Mouse (Mus musculus) lung, postnatal 4 days (tissue): ENCODE measurements around the gene Kcnt2.

Experiments used
- DNase-seq, 2 experiments: peaks; one replicate each; pipeline ENCODE4 v3.0.0; 2021

Kcnt2 gene

DNA sequence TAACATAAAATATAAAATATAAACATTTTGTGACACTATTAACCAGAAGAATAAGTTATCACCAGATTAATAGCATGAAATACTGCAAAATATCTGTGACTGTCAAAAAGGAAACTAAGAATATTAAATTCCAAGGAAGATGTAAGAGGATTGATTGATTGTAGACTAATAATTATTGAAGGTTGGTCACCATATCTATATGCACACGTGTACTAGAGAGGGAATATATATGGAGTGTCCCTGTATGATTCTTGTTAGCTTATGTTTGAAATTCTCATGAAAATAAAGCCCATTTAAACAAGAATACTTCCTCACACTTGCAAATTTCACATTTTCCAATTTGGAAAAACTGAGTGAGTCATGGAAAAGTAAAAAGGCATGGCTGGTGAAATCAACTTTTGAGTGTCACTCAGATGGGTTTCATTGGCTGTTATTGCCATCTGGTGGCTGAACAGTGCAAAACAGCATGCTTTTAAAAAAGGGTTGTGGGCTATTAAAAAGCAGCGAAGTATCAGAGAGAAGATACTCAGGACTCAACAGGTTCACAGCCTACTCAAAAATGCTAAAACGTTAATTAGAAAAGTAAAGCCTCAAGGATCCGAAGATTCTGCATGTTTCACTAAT lies 285.4 kb downstream of the Kcnt2 start:
- DNase-seq, result peak in 1 of 2 experiments; percentile 9

DNA sequence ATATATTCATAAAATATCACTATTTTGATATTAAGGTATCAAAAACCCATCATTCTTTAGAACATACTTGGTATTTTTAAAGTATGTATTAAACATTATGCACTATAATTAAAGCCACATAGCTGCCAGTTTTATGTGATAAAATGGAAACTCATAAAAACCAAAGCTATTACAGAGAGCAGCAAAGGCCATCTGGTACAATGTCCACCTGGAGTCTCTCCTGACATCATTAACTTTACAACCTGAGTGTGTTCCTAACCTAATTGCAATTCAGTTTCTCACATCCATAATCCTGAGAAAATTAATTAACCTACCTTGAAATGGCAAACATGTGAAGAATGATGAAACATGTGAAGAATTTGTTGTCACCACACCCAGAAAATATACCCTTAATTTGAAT lies 288.9 kb downstream of the Kcnt2 start:
- DNase-seq, result no peak

DNA sequence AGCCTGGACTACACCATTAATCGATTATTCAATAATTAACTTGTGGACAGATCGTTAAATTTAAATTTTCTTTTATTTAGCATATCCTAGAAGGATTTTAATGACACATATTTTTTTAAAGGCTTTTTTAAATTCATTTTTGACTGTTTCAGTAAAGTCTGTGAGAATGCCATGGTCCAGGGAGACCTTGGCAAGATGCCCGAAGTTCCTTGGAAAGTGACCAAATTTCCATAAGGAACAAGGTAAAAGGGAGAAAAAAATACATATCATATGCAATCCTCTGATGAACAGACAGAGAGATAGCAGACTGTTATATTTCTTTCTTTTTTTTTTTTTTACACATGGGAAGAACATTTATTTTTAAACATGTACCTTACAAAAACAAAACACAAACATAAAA lies 296.1 kb downstream of the Kcnt2 start:
- DNase-seq, result no peak

DNA sequence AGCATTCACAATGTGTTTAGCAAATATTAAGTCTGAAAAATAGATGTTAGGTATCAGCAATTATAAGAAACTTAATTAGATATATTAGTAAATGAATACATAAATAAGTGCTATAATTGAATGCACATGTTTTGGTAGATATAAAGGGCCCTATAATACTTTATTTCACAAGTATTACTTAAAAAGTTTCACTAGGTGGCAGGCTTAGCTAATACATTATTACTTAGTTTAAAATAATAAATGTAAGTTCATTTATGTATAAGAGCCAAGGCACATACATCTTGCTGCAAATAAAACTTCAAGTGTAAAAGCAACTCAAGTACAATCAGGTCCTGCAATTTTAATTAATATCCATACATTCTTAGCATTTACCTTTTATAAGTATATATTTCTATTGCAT lies 302.8 kb downstream of the Kcnt2 start:
- DNase-seq, result no peak

DNA sequence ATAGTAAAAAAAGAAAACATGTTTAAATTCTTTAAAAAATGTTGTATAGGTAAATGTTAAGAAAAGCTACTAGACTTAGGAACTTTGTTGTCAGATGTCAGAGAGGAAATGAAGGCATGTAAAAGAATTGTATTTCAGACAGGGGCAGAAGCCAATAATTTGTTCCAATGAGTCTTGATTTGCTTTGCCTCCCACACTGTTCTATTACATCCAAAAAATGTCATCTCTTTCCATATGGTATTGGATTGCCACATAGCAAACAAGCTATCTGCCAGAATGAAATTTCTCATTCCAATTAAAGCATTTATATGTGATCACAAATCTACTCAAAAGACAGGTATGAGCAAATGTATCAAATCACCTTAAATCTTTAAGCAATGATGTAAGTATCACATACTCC lies 314.8 kb downstream of the Kcnt2 start:
- DNase-seq, result no peak

DNA sequence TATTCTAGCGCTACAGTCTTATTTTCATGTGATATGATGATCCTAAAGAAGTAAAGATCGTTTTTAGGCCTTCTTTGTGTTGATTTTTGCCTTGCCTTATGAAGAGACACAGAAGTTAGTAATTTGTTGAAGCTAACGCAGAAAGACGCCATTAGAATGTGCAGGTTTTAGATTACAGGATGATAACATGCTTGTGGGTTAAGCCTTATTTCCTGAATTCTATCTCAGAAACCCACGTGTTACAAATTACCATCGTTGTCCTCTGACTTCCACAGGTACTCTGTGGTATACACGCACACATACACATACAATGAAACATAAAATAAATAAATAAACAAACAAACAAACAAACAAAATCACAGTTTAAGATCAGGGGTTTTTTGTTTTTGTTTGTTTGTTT lies 326.2 kb downstream of the Kcnt2 start:
- DNase-seq, result no peak

DNA sequence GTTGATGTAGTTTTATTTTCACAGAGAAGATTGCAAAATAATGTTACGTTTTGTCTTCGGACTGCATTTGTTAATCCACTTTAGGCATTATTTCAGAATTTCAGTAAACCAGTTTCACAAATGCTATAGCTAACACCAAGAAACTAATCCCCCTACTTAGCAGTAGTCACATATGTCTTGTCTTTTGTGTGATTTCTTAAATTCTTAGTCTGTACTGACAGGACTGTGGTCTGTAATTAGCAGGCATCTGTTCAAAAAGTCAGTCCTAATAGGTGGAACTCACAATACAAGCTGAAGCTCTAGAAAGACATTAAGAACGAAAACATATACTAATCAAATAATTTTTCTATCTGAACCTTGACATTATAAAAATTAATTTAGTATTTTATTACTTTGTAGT lies 332.6 kb downstream of the Kcnt2 start:
- no peak for DNase-seq

DNA sequence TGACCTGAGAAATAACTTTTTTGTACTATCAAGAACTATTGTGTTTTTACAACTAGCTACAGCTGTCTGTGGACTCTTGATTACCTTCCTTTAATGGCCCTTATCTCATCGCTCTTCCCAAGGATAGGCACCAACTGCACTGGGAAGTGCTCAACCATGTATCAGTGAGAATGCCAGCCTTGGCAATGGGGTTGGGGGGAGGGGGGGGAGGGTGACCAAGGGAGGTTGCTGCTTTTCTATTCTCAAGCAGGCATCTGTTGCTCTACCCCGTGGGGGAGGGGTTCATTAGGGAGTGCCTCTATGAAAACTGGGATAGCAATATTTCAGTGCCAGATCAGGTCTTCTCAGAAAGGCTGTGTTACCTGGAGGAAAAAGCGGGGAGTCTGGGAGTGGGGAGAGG lies 342.3 kb downstream of the Kcnt2 start:
- DNase-seq, result no peak

DNA sequence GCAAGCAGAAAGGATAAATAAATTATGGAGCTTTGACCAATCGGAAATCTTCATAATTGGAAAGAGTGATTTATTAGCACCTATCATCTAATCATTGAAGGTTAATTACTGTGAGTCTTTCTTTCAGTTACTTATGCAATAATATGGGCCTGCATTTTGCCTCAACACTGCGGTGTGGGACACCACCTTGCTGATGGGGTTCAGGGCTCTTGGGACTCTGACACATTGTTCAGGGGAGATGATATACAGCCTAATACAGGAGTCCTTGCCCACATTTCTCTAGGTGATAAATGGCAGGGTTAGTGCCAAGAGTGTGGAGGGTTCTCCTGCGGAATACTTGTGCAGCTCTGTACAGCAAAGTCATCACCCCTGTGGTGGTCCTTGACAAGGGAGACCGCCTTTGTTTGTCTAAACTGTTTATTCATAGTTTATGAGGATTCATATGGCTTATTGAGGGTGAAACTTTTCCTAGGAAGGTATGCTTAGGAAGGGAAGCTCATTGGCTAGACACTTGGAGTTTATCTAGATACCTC lies 362.9 kb downstream of the Kcnt2 start:
- no peak for DNase-seq

DNA sequence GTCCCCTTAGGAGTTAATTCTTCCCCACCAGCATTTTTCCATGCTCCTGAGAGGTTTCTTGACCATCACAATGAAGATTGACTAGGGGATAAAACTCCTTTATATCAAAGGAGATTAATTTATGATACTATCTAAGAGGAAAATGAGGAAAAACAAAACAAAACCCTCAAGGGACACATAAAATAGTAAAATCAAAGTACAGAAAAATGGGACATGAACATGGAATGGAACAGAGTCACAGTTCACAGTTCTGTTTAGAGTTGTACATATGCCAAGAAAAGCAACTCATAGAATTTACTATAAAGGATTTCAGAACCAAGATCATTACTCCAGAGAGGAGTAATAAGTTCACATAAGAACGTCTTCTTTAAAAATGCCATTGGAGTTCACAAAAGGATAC lies 367.1 kb downstream of the Kcnt2 start:
- DNase-seq, result no peak

DNA sequence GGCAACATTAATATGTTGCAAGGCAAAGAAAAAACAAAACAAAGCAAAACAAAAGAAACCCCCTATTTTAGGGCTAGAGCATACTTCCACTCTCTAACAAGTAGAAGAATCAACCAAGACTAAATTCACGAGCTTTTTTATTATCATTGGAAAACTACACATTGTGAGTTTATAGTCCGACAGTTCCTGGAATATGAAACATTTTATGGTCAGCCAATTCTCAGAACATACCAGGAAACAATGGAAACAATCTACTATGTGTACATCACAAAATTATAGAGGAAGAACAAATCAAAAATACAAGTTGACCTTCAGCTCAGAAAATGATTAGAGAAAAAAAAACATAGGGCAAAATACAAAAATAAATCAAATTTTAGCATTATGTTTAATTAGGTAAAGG lies 368.9 kb downstream of the Kcnt2 start:
- DNase-seq, result no peak

DNA sequence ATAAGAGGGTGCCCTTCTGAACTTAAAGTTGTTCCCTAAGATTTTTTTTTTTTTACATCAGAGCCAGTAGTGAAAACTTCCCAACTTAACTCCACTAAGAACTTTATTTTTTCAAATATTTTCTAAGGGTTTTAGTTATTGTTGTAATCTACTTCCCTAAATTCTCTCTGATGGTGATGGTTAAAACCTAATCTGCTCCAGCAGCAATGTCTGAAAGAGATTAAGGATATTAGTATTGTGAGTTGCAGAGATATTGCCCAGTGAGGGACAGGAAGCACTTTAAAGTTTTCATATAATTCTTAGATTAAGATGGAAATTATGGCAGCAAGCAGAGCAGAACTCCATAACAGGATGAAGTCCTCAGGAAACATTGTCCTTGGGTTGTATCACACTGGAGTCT lies 372.2 kb downstream of the Kcnt2 start:
- no peak for DNase-seq

DNA sequence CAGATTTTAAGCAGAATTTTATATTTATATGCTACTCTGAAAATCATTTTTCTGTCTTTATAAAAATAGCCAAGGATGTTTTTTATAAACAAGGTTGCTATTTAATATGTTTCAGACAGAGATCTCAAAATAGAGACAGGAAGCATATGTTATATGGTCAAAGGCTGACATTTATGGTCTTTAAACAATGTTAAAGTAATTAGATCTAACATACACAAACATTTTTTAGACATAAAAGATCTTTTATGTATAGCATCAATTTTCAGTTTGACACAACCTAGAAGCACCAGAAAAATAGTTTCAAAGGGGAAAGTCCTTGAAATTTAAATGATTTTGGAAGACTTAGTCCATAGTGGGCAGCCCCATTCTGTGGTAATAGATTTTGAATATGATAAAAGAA lies 379.0 kb downstream of the Kcnt2 start:
- DNase-seq, result no peak

DNA sequence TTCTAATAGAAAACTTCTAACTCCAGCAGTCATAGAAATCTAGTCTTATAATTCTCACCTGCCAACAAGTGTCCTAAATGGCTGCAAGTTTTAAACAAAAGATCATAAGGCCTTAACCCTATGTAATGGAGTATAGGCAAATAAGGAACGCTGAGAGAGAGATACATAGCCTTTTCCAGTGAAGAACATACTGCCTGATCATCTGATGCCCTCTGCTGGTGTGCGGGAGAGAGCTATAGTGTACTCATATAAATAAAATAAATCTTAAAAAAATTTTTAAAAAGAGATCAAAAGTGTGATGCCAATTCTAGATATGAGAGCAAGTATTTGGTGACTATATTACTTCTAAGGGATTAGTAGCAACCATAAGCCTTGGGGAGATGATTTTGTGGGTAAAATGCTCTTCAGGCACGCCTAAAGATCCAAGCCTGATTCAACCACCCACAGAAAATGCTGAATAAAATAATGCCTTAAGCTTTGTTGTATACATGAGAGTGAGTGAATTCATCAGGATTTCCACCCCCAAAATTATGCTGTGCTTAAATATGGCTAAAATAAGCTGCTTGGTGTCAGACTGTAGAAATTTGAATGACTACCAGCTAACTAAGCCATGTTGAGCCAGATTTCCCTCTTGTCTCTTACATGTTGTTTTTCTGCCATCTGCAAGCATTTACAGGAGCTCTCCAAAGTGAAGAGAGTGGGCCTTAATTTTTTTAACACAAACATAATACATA lies 413.8 kb downstream of the Kcnt2 start:
- no peak for DNase-seq

DNA sequence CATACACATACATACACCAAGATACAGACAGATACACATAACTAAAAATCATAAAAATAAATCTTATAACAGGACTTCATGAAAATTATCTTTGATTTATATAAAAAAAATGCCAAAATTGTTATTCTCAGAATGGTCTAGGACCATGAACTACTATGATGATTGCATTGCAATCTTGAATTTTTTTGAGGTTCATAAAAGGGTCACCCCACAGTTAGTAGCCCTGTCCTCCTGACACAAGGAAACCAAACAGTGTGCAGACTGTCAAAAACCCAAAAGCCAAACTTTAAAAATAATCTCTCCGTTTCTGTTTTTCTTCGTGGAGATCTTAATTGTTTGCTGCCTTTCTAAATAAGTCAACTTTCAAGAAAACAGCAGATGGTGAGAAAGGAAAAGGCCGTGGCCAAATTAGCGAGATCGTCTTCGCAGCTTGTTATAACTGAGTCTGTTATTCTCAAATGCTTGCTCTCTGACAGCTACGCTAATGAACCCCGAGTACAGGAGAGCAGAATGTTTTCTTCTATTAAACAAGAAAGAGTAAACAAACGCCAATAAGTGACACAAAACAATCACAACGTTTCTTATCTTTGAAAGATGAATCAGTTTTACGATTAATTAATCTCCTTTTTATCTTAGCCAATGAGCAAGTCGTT lies 414.9 kb downstream of the Kcnt2 start:
- DNase-seq, result no peak

DNA sequence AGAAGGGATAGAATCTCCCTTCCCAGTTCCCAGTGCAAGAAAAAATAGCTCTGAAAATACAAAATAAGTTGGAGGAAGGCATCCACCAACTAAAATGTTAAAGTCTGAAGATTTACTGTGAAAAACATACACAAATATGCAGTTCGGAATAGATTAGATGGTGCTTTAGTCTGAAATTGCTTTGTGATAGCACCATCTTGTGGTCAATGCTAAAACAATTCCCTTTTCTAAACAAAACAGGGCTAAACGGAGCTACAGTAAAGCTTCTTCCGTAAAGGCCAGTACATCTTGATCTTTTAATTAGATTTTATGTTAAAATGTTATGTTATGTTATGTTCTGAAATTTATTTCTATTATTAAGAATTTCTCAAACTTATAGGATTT lies 415.4 kb downstream of the Kcnt2 start:
- no peak for DNase-seq
